Mouse (Mus musculus) forebrain, embryonic 15.5 days (tissue): ENCODE measurements at regions not wholly inside any gene's neighbourhood (a gene's known extent, or its start where the extent isn't known, plus 50 kb on each side); places are given as distances from the start of the nearest gene placed in this dataset.

Source experiments
- ATAC-seq: fragments of 200-750 bp; cut with Nextera tagmentation; replicated peaks from 2 replicates; pipeline ENCODE4 v1.8.0; 2017; ENCODE audit warnings: mild to moderate bottlenecking, moderate TSS enrichment, moderate library complexity
- H3K27ac ChIP-seq: fragments of 300-500 bp; sonication (generic); replicated peaks from 2 replicates; pipeline ENCODE4 v1.5.1; 2015; ENCODE audit warnings: mild to moderate bottlenecking, inconsistent platforms
- H3K27me3 ChIP-seq: fragments of 300-500 bp; sonication (generic); 2 replicates; pipeline ENCODE4 v1.6.1; 2015; ENCODE audit warnings: inconsistent platforms
- H3K36me3 ChIP-seq: fragments of 300-500 bp; sonication (generic); 2 replicates; pipeline ENCODE4 v1.6.1; 2015; ENCODE audit warnings: mild to moderate bottlenecking, inconsistent platforms
- H3K4me1 ChIP-seq: fragments of 300-500 bp; sonication (generic); 2 replicates; pipeline ENCODE4 v1.6.1; 2015; ENCODE audit warnings: inconsistent platforms
- H3K4me2 ChIP-seq: fragments of 300-500 bp; sonication (generic); replicated peaks from 2 replicates; pipeline ENCODE4 v1.6.1; 2015; ENCODE audit warnings: mild to moderate bottlenecking, inconsistent platforms
- H3K4me3 ChIP-seq: fragments of 300-500 bp; sonication (generic); 2 replicates; pipeline ENCODE4 v1.5.1; 2015; ENCODE audit warnings: mild to moderate bottlenecking, inconsistent platforms
- H3K9ac ChIP-seq: fragments of 300-500 bp; sonication (generic); replicated peaks from 2 replicates; pipeline ENCODE4 v1.6.1; 2015; ENCODE audit warnings: mild to moderate bottlenecking, inconsistent platforms
- H3K9me3 ChIP-seq: fragments of 300-500 bp; sonication (generic); 2 replicates; pipeline ENCODE4 v1.6.1; 2016; ENCODE audit warnings: inconsistent platforms
- whole genome bisulfite sequencing: fragments of 180-500 bp; shearing (Covaris S2); methylation state at CpG from one replicate; pipeline ENCODE4 v1.1.7; 2015; ENCODE audit warnings: mixed read lengths; 5-methylcytosine and 5-hydroxymethylcytosine counted together

DNA sequence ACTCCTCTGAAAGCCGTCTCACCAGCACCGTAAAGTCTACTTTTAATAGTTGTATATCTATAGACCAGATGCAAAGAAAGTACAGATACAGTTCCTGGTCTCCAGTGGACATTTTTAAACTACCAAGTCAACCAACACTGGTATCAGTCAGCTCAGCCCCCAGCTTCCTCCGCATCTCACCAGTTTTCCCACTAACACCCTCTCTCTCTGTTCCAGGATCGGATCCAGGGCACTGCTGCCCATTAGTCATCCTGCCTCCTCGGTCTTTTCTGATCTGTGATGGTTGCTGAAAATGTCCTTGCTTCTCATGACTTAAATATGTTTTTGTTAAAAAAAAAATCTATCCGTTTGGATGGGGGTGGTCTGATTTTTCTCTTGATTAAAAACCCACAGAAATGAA is 598.1 kb upstream of the 3110018I06Rik start:
- H3K9me3 ChIP-seq = no peaks in the 10 kb centered on the region
- no peak overlapping the region for H3K27ac ChIP-seq
- H3K27me3 ChIP-seq = no peaks in the 10 kb centered on the region
- no peak overlapping the region for H3K4me2 ChIP-seq
- ATAC-seq = no peak
- H3K9ac ChIP-seq = no peak overlapping the region
- H3K4me1 ChIP-seq = peaks cover 6% of the 10 kb centered on the region
- H3K36me3 ChIP-seq = no peaks in the 10 kb centered on the region
- no peak overlapping the region for H3K4me3 ChIP-seq
- 87% methylated on average over 6 of the region's 6 CpGs for WGBS

DNA sequence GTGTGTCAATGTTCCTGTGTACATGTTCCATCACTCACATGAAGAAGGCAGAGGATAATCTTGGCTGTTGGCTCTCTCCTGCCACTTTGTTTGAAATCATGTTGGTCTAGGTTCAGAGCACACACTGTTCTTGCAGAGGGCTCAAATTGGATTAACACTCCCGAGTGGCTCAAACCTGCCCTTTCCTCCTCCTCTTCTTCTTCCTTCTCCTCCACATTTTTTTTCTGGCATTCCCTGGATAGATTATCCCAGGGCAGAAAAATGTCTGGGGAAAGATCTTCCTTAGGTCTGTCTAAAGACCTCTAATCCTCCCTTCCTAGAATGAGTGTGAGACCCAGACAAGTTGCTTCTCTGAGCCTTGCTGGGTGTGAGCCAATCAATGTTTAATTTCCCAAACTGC is 594.4 kb upstream of the 3110018I06Rik start:
- Histone ChIP-seq H3K27ac (no peak overlapping the region), H3K27me3 (no peaks in the 10 kb centered on the region), H3K9me3 (no peaks in the 10 kb centered on the region), H3K36me3 (no peaks in the 10 kb centered on the region), H3K4me1 (peaks cover 6% of the 10 kb centered on the region), H3K4me2 (no peak overlapping the region), H3K9ac (no peak overlapping the region), H3K4me3 (no peak overlapping the region)
- WGBS = 42% methylated on average over 1 of the region's 1 CpGs
- no peak for ATAC-seq

DNA sequence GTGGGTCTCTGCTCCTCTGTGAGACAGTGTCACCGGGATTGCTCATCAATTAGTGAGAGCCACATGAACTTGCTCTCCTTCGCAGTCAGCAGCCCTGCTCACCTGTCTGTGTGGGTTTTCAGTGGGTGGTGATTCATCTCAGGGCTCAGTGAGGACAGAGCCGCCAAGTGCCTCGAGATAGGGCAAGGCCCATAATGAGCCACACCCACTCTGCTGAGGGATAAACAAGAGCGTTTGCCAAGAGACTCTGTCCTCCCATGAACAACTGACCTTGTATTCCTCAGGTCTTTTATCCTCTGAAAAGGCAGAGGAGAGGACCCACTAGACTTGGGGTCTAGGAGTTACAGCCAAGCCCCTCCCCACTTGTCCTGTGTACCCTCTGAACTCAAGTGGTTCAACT is 584.2 kb upstream of the 3110018I06Rik start:
- H3K4me2 ChIP-seq = no peak overlapping the region
- 0 out of 2 replicates have a peak, but pooled peaks cover 6% of the 10 kb centered on the region for H3K4me1 ChIP-seq
- no peak overlapping the region for H3K4me3 ChIP-seq
- H3K9me3 ChIP-seq = no peaks in the 10 kb centered on the region
- H3K27ac ChIP-seq = no peak overlapping the region
- no peak overlapping the region for H3K9ac ChIP-seq
- ATAC-seq = no peak
- H3K27me3 ChIP-seq = no peaks in the 10 kb centered on the region
- H3K36me3 ChIP-seq = no peaks in the 10 kb centered on the region
- 78% methylated on average over 5 of the region's 5 CpGs for WGBS

DNA sequence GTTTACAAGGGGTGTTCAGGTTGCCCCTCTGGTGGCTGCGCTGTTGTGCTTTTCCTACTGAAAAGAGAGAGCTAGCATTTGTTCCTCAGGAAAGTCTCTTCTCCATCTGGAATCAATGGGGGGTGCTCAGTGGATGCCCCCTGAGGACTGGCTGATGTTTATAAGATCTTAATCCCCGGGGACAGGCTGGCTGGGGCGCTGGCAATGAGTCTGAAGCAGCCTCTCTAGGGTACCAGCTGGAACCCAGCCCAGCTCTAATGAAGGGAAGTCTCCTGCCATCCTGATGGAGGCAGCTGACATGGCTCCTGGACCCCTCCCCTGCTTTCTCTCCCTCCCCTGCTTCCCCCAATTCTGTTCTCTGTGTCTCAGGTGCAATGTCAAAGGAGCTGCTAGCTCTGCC is 575.6 kb upstream of the 3110018I06Rik start:
- Histone ChIP-seq H3K27me3 (no peaks in the 10 kb centered on the region), H3K4me2 (no peak overlapping the region), H3K27ac (peak overlapping the region; percentile 34; the same call in 1 of the 2 replicates), H3K4me3 (no peak overlapping the region), H3K4me1 (peaks cover 12% of the 10 kb centered on the region), H3K9ac (no peak overlapping the region), H3K9me3 (no peaks in the 10 kb centered on the region), H3K36me3 (no peaks in the 10 kb centered on the region)
- 28% methylated on average over 3 of the region's 3 CpGs for WGBS
- ATAC-seq = 0 out of 2 replicates have a peak, but pooled peaks have one; percentile 63

DNA sequence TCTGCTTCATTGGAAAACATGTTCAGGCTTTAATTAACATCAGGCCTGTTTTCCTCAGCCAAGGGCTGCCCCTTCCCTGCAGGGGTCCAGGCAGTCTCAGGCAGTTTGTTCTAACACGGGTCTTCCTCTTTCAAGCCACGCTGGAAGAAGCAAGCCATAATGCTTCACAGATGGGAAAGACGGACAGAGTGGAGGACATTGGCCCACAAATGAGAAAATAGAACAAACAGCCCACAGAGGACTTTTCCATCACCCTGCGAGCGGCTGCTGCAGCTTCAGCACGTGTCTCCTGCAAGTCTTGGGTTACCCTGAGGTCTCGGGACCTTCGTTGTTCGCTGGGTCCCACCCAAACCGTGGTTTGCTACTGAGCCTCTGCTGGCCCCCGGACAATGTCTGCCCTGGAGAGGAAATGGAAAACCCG is 565.9 kb upstream of the 3110018I06Rik start:
- Histone ChIP-seq H3K27me3 (no peaks in the 10 kb centered on the region), H3K9ac (no peak overlapping the region), H3K9me3 (no peaks in the 10 kb centered on the region), H3K36me3 (no peaks in the 10 kb centered on the region), H3K4me2 (no peak overlapping the region), H3K27ac (no peak overlapping the region; the same call in 1 of the 2 replicates), H3K4me1 (peaks cover 14% of the 10 kb centered on the region), H3K4me3 (no peak overlapping the region)
- ATAC-seq = no peak
- WGBS = 67% methylated on average over 12 of the region's 12 CpGs

DNA sequence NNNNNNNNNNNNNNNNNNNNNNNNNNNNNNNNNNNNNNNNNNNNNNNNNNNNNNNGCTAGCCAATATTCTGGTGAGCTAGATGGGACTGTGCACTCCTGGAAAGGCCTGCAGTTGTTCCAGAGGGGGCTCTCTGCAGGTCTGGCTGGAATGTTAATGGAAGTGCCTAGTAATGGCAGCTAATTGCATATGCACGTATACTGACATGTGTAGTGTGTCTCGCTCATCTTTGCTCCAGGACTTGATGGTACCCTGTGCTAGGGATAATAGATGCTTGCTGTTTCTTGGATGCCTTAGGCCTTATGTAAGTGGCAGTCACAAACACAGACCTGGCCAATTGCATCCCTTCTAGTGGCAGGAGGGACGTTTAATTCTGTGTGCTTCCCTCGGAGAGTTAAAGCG is 560.0 kb upstream of the 3110018I06Rik start:
- H3K36me3 ChIP-seq = no peaks in the 10 kb centered on the region
- no peak for ATAC-seq
- H3K9me3 ChIP-seq = no peaks in the 10 kb centered on the region
- peaks cover 13% of the 10 kb centered on the region for H3K4me1 ChIP-seq
- no peak overlapping the region for H3K4me2 ChIP-seq
- WGBS = 47% methylated on average over 5 of the region's 5 CpGs
- no peak overlapping the region for H3K4me3 ChIP-seq
- H3K9ac ChIP-seq = no peak overlapping the region
- H3K27ac ChIP-seq = no peak overlapping the region
- H3K27me3 ChIP-seq = no peaks in the 10 kb centered on the region

DNA sequence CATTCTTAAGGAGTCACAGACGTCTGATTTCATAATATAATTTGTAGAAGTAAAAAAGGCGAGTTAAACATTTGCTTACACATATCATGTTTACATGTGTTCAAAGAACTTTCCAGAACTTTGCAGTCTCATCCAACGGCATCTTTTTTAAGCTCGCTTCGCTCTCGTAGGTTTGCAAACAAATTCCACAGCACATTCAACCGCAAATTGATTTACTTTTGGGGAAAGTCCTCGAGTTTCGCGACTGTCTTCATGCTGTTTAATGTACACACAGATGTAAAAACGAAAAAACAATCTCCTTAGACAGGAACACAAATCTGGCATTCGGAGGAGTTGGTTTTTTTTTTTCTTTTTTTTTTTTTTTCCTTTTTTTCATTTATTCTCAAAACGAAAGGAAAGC is 559.3 kb upstream of the 3110018I06Rik start:
- no peaks in the 10 kb centered on the region for H3K9me3 ChIP-seq
- H3K4me2 ChIP-seq = no peak overlapping the region
- H3K4me3 ChIP-seq = no peak overlapping the region
- ATAC-seq = no peak
- H3K27me3 ChIP-seq = no peaks in the 10 kb centered on the region
- peaks cover 9% of the 10 kb centered on the region for H3K4me1 ChIP-seq
- no peak overlapping the region for H3K27ac ChIP-seq
- H3K9ac ChIP-seq = no peak overlapping the region
- 79% methylated on average over 13 of the region's 13 CpGs for WGBS
- no peaks in the 10 kb centered on the region for H3K36me3 ChIP-seq

DNA sequence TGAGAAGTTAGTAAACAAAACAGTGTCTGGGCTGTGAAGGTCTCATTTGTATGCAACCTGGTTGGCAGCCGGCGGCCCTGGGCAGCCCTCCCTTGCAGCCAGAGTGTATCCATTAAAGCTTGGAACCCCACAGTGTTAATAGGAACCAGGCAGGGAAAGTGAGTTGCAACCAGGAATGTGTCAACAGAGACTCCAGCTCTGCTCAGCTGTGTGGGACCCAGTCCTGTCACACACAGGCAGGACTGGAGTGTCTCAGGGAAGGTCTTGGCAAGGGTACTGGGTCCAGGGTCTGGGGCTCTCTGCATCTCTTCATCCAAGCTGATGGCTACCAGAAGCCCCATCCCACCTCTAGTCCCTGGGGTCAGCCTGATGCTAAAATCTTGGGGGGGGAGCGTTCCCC is 556.8 kb upstream of the 3110018I06Rik start:
- H3K4me1 ChIP-seq = peaks cover 9% of the 10 kb centered on the region
- H3K9me3 ChIP-seq = no peaks in the 10 kb centered on the region
- H3K9ac ChIP-seq = no peak overlapping the region
- H3K27me3 ChIP-seq = no peaks in the 10 kb centered on the region
- no peak overlapping the region for H3K4me3 ChIP-seq
- 45% methylated on average over 3 of the region's 3 CpGs for WGBS
- H3K27ac ChIP-seq = no peak overlapping the region
- no peak overlapping the region for H3K4me2 ChIP-seq
- no peak for ATAC-seq
- no peaks in the 10 kb centered on the region for H3K36me3 ChIP-seq

DNA sequence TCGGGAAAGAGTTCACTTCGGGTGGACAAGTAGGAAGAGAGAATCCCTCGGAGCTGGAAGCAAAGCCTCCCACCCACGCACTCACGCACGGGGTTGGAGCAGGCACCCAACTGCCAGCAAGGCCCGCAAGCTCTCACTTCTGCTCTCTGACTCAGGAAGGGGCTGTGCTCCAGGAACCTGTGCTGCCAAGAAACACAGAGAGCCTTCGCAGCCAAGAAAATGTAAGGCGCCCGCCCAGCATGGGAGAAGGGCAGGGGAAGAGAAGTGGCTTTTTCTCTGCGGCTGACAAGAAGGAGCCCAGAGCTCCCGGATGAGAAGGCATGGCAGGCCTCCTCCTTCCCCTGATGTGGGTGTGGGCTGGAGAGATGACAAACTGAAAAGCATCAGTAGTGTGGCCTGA is 549.1 kb upstream of the 3110018I06Rik start:
- no peaks in the 10 kb centered on the region for H3K27me3 ChIP-seq
- H3K4me2 ChIP-seq = no peak overlapping the region
- no peaks in the 10 kb centered on the region for H3K36me3 ChIP-seq
- no peak overlapping the region for H3K9ac ChIP-seq
- peaks cover 14% of the 10 kb centered on the region for H3K4me1 ChIP-seq
- H3K4me3 ChIP-seq = no peak overlapping the region
- H3K27ac ChIP-seq = 0 out of 2 replicates have a peak overlapping the region, but pooled peaks have one; percentile 52
- 63% methylated on average over 12 of the region's 12 CpGs for WGBS
- no peak; the same call in 1 of the 2 replicates for ATAC-seq
- H3K9me3 ChIP-seq = no peaks in the 10 kb centered on the region

DNA sequence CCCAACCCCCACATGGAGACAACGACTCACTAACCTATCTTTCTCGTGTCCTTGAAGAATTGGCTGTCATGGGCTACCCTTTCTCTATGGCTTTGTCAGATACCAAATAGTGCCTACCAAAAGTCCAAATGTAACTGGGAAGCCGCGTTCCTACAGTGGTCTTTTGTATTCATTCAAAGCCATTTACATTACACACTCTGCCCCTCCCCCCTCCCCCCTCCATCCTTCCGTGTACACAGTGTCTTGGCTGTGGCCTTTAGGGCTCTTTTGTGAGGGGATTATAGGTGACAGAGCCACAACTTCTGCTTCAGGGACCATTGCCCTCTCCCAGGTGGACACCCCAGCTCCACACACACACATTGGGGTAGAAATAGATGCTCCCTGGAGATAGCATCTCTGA is 544.6 kb upstream of the 3110018I06Rik start:
- Histone ChIP-seq H3K27ac (no peak overlapping the region), H3K9ac (no peak overlapping the region), H3K9me3 (no peaks in the 10 kb centered on the region), H3K4me2 (no peak overlapping the region), H3K4me1 (peaks cover 9% of the 10 kb centered on the region), H3K4me3 (no peak overlapping the region), H3K27me3 (no peaks in the 10 kb centered on the region), H3K36me3 (no peaks in the 10 kb centered on the region)
- 2% methylated on average over 5 of the region's 5 CpGs for WGBS
- no peak for ATAC-seq

DNA sequence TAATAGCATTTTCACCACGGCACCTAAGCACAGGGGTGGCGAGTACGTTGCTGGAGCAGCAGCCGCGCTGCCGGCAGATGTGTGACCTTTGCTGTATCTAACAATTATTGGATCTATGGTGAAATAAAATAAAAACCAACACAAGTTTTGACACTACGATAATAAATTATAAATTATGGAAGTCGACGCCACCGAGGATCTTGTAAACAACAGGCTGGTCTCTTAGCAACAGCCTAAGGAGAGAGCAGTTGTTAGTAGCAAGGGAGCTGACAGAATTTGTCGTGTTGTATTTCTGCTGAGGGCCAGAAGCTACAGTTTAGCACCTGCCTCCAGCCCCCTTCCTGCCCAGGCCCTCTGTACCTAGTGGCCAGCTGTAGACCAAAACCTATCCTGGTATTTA is 535.8 kb upstream of the 3110018I06Rik start:
- Histone ChIP-seq H3K4me3 (no peak overlapping the region), H3K27ac (peak overlapping the region; percentile 64), H3K36me3 (no peaks in the 10 kb centered on the region), H3K4me2 (no peak overlapping the region), H3K9ac (no peak overlapping the region), H3K4me1 (peaks cover 44% of the 10 kb centered on the region), H3K9me3 (no peaks in the 10 kb centered on the region), H3K27me3 (no peaks in the 10 kb centered on the region)
- ATAC-seq = 0 out of 2 replicates have a peak, but pooled peaks have one; percentile 41
- 63% methylated on average over 11 of the region's 11 CpGs for WGBS

DNA sequence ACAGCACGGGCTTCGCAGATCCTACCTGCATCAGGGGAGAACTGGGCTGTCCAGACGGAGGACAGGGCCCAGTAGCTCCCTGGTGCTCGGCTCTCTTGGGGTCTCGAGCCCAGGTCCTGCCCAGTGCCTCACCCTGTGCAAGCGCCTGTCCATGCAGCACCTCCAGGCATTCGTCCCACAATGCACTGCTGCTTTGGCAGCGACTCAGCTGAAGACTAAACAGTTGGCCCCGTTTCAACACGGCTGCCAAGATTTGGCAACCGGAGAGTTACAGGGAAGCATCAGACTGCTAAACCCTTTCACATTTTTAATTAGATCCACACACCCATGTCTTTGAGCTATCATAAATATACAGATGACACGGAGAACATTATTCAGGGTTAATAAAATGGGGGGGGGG is 532.7 kb upstream of the 3110018I06Rik start:
- peak; percentile 83 for ATAC-seq
- Histone ChIP-seq H3K27me3 (no peaks in the 10 kb centered on the region), H3K4me1 (peaks cover 44% of the 10 kb centered on the region), H3K36me3 (no peaks in the 10 kb centered on the region), H3K9me3 (no peaks in the 10 kb centered on the region), H3K27ac (peak overlapping the region; percentile 78), H3K4me3 (no peak overlapping the region), H3K9ac (no peak overlapping the region), H3K4me2 (no peak overlapping the region)
- WGBS = 31% methylated on average over 12 of the region's 12 CpGs

DNA sequence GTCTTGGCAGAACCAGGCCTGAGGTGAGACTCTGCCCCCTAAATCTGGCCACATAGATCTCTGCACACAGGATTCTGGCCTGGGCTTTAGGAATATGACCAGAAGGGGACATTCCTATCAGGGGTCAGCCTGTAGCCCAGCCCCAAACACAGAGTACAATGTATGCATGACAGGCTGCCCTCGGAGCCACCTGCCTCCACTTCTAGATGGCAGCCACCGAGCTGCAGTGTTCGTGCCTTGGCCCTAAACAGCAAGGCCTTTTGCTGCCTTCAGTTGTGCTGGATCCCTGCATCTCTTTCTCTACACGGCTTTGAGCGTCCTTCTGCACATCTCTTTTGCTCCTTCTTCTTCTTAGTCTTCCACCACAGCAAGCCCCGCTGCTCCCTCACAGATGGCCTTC is 532.2 kb upstream of the 3110018I06Rik start:
- H3K4me3 ChIP-seq = no peak overlapping the region
- no peaks in the 10 kb centered on the region for H3K36me3 ChIP-seq
- no peak overlapping the region for H3K4me2 ChIP-seq
- peak; percentile 67 for ATAC-seq
- WGBS = 39% methylated on average over 6 of the region's 6 CpGs
- H3K27ac ChIP-seq = peak overlapping the region; percentile 78
- H3K9me3 ChIP-seq = no peaks in the 10 kb centered on the region
- H3K9ac ChIP-seq = no peak overlapping the region
- no peaks in the 10 kb centered on the region for H3K27me3 ChIP-seq
- peaks cover 44% of the 10 kb centered on the region for H3K4me1 ChIP-seq
